Mouse (Mus musculus) lung, postnatal 0 days (tissue): ENCODE measurements at regions not wholly inside any gene's neighbourhood (a gene's known extent, or its start where the extent isn't known, plus 50 kb on each side); places are given as distances from the start of the nearest gene placed in this dataset.

Experiments
- CTCF ChIP-seq: IDR thresholded peaks from 2 replicates; pipeline ENCODE4 v1.5.1; 2016; ENCODE audit warnings: antibody characterized with exemption, mild to moderate bottlenecking
- EP300 ChIP-seq: IDR thresholded peaks from 2 replicates; pipeline ENCODE4 v1.6.1; 2016; ENCODE audit warnings: antibody characterized with exemption, mild to moderate bottlenecking, control low read depth

- TF ChIP-seq CTCF (no peak), EP300 (no peak)
Measured at GRCm38 (mm10) chr10:108075144-108075543, 86.8 kb upstream of the Ppp1r12a start.
